Mouse (Mus musculus) leukemia stem cell, adult 10-12 weeks (primary cell): Measurements from ENCODE around the gene Oxgr1. TPM values are rescaled to one million over a fixed set of nuclear protein-coding genes. Genes with fewer than 3 reads are reported as not detected.

Experiments used
- polyA plus RNA-seq: library from polyadenylated mRNA; stranded (reverse); fragments of >175 nt; gene quantifications from 2 replicates; pipeline ENCODE4 v1.2.3, GENCODE M21; 2012; ENCODE audit warnings: low replicate concordance

The Oxgr1 gene
- polyA plus RNA-seq: not detected in 2 replicates

DNA sequence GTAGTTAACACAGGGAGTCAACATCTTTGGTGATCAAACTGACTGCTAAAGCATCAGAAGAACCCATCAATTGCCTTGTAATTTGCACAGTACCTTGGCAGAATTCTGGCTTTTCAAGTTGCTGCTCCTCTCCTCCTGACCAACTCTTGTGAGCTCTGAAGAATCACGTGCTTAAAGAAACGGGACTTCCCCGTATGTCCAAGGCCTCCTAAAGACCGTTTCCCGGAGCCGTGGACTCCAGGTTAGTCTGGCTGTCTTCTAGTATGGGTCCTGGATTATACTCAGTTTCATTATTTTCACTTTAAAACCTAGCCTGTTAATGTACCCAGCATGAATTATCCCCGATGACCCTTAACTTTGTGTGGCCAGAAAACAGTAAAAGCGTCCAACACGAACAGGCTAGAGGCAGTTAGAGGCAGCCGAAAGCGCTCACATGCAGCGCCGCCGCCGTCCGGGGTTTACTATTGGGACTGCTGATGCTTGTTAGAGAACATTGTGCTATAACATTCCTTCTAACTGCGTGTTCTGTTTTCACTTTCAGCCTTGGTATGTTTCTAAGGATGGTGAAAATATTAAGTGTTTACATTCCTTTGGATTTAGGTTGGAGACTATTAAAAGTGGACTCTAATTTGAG is at the start of gene Oxgr1:
TSS of gene Oxgr1 (minus strand) at position 249 of the 634 bp plus-strand sequence.

Other genes starting within 250 kb of the Oxgr1 start
- gene Mbnl2, start 233.2 kb upstream of the Oxgr1 start, polyA plus RNA-seq: 31.9 and 33.7 TPM in 2 replicates